Comparison of ENCODE assay signal across 22 mouse cellular contexts in genomic region chr2:91118647-91119046, GRCm38 (mm10). TPM values are rescaled to one million over a fixed set of nuclear protein-coding genes. Genes with fewer than 3 reads are reported as not detected.
DNase-seq lines count a peak whose midpoint lies in the region; ATAC-seq and TF ChIP-seq lines count a peak whose summit lies in the region.
"Had no signal": no experiment of that assay in that cellular context is flagged by ENCODE, and none has a peak within 500 bp of the region (broad histone marks: within the 10 kb centered on the region; RNA-seq: fewer than 3 reads in every experiment).

No protein-coding gene starts in this region.

- peak; percentile 74 for DNase-seq in cerebellum, adult 11-12 months
- DNase-seq in cerebellum, postnatal 36 days: no peak
- peak; percentile 80 to 87 for DNase-seq in heart, adult 18-20 months
- DNase-seq in heart, postnatal 25 days (ENCODE audit: low spot score): peak; percentile 47
- DNase-seq in neural tube, embryonic 10.5 days (ENCODE audit: extremely low spot score, low spot score): no peak
- no peak for DNase-seq in forebrain, postnatal 0 days
- DNase-seq: adrenal gland, postnatal 10 days; spleen, adult 18-20 months; thymus, postnatal 36 days had no signal

- H3K27ac ChIP-seq in heart, embryonic 13.5 days (replicated peaks): peak overlapping the region; percentile 98
- H3K27ac ChIP-seq in hindbrain, embryonic 12.5 days: no peak overlapping the region
- no peak overlapping the region for H3K27ac ChIP-seq in forebrain, postnatal 0 days (ENCODE audit: low read depth, low read length)
- H3K27ac ChIP-seq: forebrain, embryonic 10.5 days; hindbrain, postnatal 0 days; limb, embryonic 12.5 days; liver, embryonic 12.5 days; lung, embryonic 15.5 days; macrophage; midbrain, embryonic 12.5 days; neural tube, embryonic 12.5 days had no signal

- peak; percentile 34; the same call in 1 of the 2 replicates for ATAC-seq in heart, embryonic 13.5 days (ENCODE audit: extremely low read depth, insufficient number of reproducible peaks, low FRiP score, low TSS enrichment)
- no peak for ATAC-seq in hindbrain, embryonic 12.5 days (ENCODE audit: low FRiP score)
- no peak for ATAC-seq in forebrain, postnatal 0 days
- ATAC-seq: activated CD4-positive, CD25-positive, alpha-beta regulatory T cell, adult 4 months; CD4-positive, CD25-positive, alpha-beta regulatory T cell, adult 4 months; hindbrain, postnatal 0 days; intestine, postnatal 0 days; liver, embryonic 12.5 days had no signal

- H3K4me2 ChIP-seq in heart, embryonic 13.5 days: peak overlapping the region; percentile 81
- H3K4me2 ChIP-seq in hindbrain, embryonic 12.5 days (replicated peaks): no peak overlapping the region
- no peak overlapping the region for H3K4me2 ChIP-seq in forebrain, postnatal 0 days (ENCODE audit: low read depth)
- H3K4me2 ChIP-seq: limb, embryonic 12.5 days; liver, embryonic 12.5 days; lung, embryonic 15.5 days; midbrain, embryonic 12.5 days; neural tube, embryonic 12.5 days had no signal

- H3K9ac ChIP-seq in heart, embryonic 13.5 days: peak overlapping the region; percentile 95
- no peak overlapping the region for H3K9ac ChIP-seq in hindbrain, embryonic 12.5 days
- no peak overlapping the region for H3K9ac ChIP-seq in forebrain, postnatal 0 days
- H3K9ac ChIP-seq: limb, embryonic 12.5 days; liver, embryonic 12.5 days; lung, embryonic 15.5 days; midbrain, embryonic 12.5 days; neural tube, embryonic 12.5 days had no signal

- no peak for TF ChIP-seq CTCF in forebrain, postnatal 0 days (IDR thresholded peaks at IDR 0.05; ENCODE audit: low read depth)

- no peaks in the 10 kb centered on the region for H3K27me3 ChIP-seq in heart, embryonic 13.5 days (replicated peaks)
- peaks cover 12% of the 10 kb centered on the region for H3K27me3 ChIP-seq in hindbrain, embryonic 12.5 days
- H3K27me3 ChIP-seq in forebrain, postnatal 0 days (ENCODE audit: insufficient read depth, low read length): peaks cover 4% of the 10 kb centered on the region; the same call in 1 of the 2 replicates
- H3K27me3 ChIP-seq: lung, embryonic 15.5 days had no signal

- H3K4me1 ChIP-seq in heart, embryonic 13.5 days: peaks cover 53% of the 10 kb centered on the region
- peaks cover 7% of the 10 kb centered on the region for H3K4me1 ChIP-seq in hindbrain, embryonic 12.5 days
- no peaks in the 10 kb centered on the region for H3K4me1 ChIP-seq in forebrain, postnatal 0 days (ENCODE audit: insufficient read depth)

- H3K4me3 ChIP-seq in heart, embryonic 13.5 days: peak overlapping the region; percentile 75
- H3K4me3 ChIP-seq in hindbrain, embryonic 12.5 days: no peak overlapping the region
- H3K4me3 ChIP-seq in forebrain, postnatal 0 days (ENCODE audit: low read depth, low read length): no peak overlapping the region
- H3K4me3 ChIP-seq: forebrain, embryonic 10.5 days; limb, embryonic 12.5 days; liver, embryonic 12.5 days; lung, embryonic 15.5 days; midbrain, embryonic 12.5 days; neural tube, embryonic 12.5 days had no signal

- peaks cover 46% of the 10 kb centered on the region for H3K36me3 ChIP-seq in heart, embryonic 13.5 days
- H3K36me3 ChIP-seq in hindbrain, embryonic 12.5 days: no peaks in the 10 kb centered on the region
- no peaks in the 10 kb centered on the region for H3K36me3 ChIP-seq in forebrain, postnatal 0 days (ENCODE audit: insufficient read depth)
- H3K36me3 ChIP-seq: forebrain, embryonic 10.5 days; limb, embryonic 12.5 days; lung, embryonic 15.5 days; midbrain, embryonic 12.5 days; neural tube, embryonic 12.5 days had no signal

- intact Hi-C loops in heart, postnatal 25 days (cut with DNase I): loop anchor here (5.0 kb wide), 2 partner anchors 149 to 364 kb away; no protein-coding TSS in a partner anchor

- WGBS in heart, embryonic 13.5 days: 35% methylated on average over 1 of the region's 1 CpGs
- 86% methylated on average over 1 of the region's 1 CpGs for WGBS in hindbrain, embryonic 12.5 days
- WGBS in forebrain, postnatal 0 days: 79% methylated on average over 1 of the region's 1 CpGs

- no peaks in the 10 kb centered on the region for H3K9me3 ChIP-seq in heart, embryonic 13.5 days
- no peaks in the 10 kb centered on the region for H3K9me3 ChIP-seq in hindbrain, embryonic 12.5 days (replicated peaks)
- H3K9me3 ChIP-seq in forebrain, postnatal 0 days (ENCODE audit: low read length): no peaks in the 10 kb centered on the region
- H3K9me3 ChIP-seq: forebrain, embryonic 10.5 days; limb, embryonic 12.5 days; liver, embryonic 12.5 days; lung, embryonic 15.5 days; midbrain, embryonic 12.5 days; neural tube, embryonic 12.5 days had no signal

RNA-seq across cellular contexts. Expression of gene Mybpc3, which starts 0.7 kb away (rescaled TPM):
- 1,000 to 10,000 TPM; 1,572 to 1,905 TPM for total RNA-seq in heart, adult 18-20 months (2021)
- polyA plus RNA-seq in heart, embryonic 13.5 days (2015; fragmentation: Nextera tagmentation; extraction: Ambion mirVana): 806 and 882 TPM in 2 replicates
- 1,000 to 10,000 TPM; 1,615 to 1,699 TPM for total RNA-seq in heart, postnatal 25 days (2021)
- polyA plus RNA-seq in hindbrain, embryonic 12.5 days (2016; fragmentation: Nextera tagmentation; extraction: Ambion mirVana): 0.28 and 0.30 TPM in 2 replicates
- 0.38 TPM in 1 of 2 replicates, not detected in the other for total RNA-seq in forebrain, postnatal 0 days (2014; rRNA removed)
- polyA plus RNA-seq in forebrain, postnatal 0 days (2015; fragmentation: Nextera tagmentation; extraction: Ambion mirVana): 0.04 TPM in 1 of 2 replicates, not detected in the other
- polyA plus RNA-seq: activated CD4-positive, CD25-positive, alpha-beta regulatory T cell, adult 4 months; CD4-positive, CD25-positive, alpha-beta regulatory T cell, adult 4 months; forebrain, embryonic 10.5 days; intestine, postnatal 0 days had no signal

RNA-seq across cellular contexts. Expression of gene Spi1, which starts 36.5 kb away (rescaled TPM):
- total RNA-seq in heart, adult 18-20 months (2021): 1 to 10 TPM; 4.0 to 5.0 TPM
- polyA plus RNA-seq in heart, embryonic 13.5 days (2015; fragmentation: Nextera tagmentation; extraction: Ambion mirVana): 3.5 and 3.9 TPM in 2 replicates
- total RNA-seq in heart, postnatal 25 days (2021): 1 to 10 TPM; 3.7 to 4.3 TPM
- polyA plus RNA-seq in hindbrain, embryonic 12.5 days (2016; fragmentation: Nextera tagmentation; extraction: Ambion mirVana): 4.2 and 4.6 TPM in 2 replicates
- 2.2 and 3.9 TPM in 2 replicates for total RNA-seq in forebrain, postnatal 0 days (2014; rRNA removed)
- 4.7 and 5.1 TPM in 2 replicates for polyA plus RNA-seq in forebrain, postnatal 0 days (2015; fragmentation: Nextera tagmentation; extraction: Ambion mirVana)
- polyA plus RNA-seq: activated CD4-positive, CD25-positive, alpha-beta regulatory T cell, adult 4 months had no signal

RNA-seq across cellular contexts. Expression of gene Slc39a13, which starts 48.4 kb away (rescaled TPM):
- total RNA-seq in heart, adult 18-20 months (2021): 10 to 100 TPM; 20.0 to 26.2 TPM
- polyA plus RNA-seq in heart, embryonic 13.5 days (2015; fragmentation: Nextera tagmentation; extraction: Ambion mirVana): 45.0 and 55.5 TPM in 2 replicates
- total RNA-seq in heart, postnatal 25 days (2021): 10 to 100 TPM; 22.9 to 28.2 TPM
- polyA plus RNA-seq in hindbrain, embryonic 12.5 days (2016; fragmentation: Nextera tagmentation; extraction: Ambion mirVana): 32.6 and 36.1 TPM in 2 replicates
- total RNA-seq in forebrain, postnatal 0 days (2014; rRNA removed): 25.5 and 26.8 TPM in 2 replicates
- polyA plus RNA-seq in forebrain, postnatal 0 days (2015; fragmentation: Nextera tagmentation; extraction: Ambion mirVana): 19.7 and 22.3 TPM in 2 replicates

Comparison
In these comparisons a context has a peak if more than half of its experiments do, and no peak if none do; other contexts are left out.
1. DNase-seq: peak in cerebellum, adult 11-12 months (single experiment), heart, adult 18-20 months (2 of 2) and heart, postnatal 25 days (single experiment); none in cerebellum, postnatal 36 days (0 of 2), neural tube, embryonic 10.5 days (single experiment) and forebrain, postnatal 0 days (single experiment).
2. RNA of gene Mybpc3, which starts 0.7 kb away (total RNA-seq): 1,572 to 1,905 TPM in heart, adult 18-20 months and 1,615 to 1,699 TPM in heart, postnatal 25 days; 0.38 TPM in forebrain, postnatal 0 days; every median in the first group is over 1,000 times any median in the second.